Mouse (Mus musculus) heart, postnatal 10 days (tissue): Measurements from ENCODE around the gene Ctla2a. TPM values are rescaled to one million over a fixed set of nuclear protein-coding genes. Genes with fewer than 3 reads are reported as not detected.
"Not testable (repeated sequence)": the region's sequence is repeated elsewhere in the genome, so short reads cannot be mapped to it uniquely, and the experiment has no call there.

ENCODE experiments used
- DNase-seq, 2 experiments: peaks; one replicate each; pipeline ENCODE4 v3.0.0; 2021
- intact Hi-C: fragments of 180-260 bp; cut with DNase I; formaldehyde crosslinking; loops from one replicate; pipeline ENCODE4 v1.15.1; 2025
- total RNA-seq, 2 experiments: library from RNA; stranded (reverse); gene quantifications; 2 replicates each; pipeline ENCODE4 v1.2.3; 2021

Gene Ctla2a
- 100 to 1,000 TPM in 1 of 2 experiments, 10 to 100 TPM in 1; 79.1 to 128 TPM for total RNA-seq

DNA sequence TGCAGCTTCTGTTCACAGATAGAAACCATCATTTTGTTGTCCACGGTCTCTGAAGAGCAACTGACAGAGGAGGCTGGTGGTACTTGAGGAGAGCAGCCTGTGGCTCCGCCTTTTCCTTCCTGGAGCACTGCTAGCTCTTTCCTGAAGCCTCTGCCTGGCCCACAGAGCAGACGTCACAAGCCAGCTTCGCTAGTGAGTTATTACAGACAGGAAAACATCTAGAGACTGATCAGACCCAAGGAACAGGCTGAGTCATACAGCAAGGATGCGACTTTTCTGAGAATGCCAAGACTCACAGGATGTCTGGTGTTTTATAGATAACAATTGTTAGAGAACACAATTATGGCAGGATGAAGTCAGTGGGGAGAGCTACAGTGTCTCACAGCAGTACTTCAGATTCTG lies at the start of gene Ctla2a, which contains the start of gene Gm49391:
Gene Ctla2a, minus strand, starts transcription at position 126 of the 402 bp plus-strand sequence.
Gene Gm49391, minus strand, starts transcription at position 72 of the 402 bp plus-strand sequence.
- intact Hi-C loops = loop anchor here (1.0 kb wide), 2 partner anchors 39 to 88 kb away; partner anchors contain the start of gene Ctla2b
- DNase-seq = peak; percentile 59 to 60

DNA sequence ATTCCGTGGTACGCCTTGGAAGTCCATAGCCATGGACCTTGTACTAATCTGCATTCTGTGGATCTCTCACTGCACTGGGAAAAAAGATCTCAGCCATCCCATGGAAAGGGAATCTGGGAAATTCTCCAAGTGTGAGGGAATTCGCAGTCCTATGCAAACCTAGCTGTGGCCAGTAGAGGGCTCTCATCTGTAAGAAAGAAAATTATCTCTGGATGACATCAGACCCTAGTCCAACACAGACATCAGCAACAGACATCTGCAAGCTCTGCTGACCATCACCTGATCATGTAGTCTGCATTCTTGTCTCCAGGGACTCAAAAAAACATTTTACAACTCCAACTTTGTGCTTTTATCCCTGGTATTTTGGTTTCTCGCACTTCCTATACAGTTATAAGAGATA lies 35.9 kb upstream of the Ctla2a start:
- DNase-seq, intact Hi-C loops: not testable (repeated sequence)

- peak in 1 of 2 experiments; percentile 4 for DNase-seq
- intact Hi-C loops = loop anchor here (5.0 kb wide), 1 partner anchor 137 kb away; no protein-coding TSS in a partner anchor
These were observed 27.6 kb upstream of the Ctla2a start for GRCm38 (mm10) chr13:60963985-60964384.

- intact Hi-C loops = loop anchor here (5.0 kb wide), 1 partner anchor 134 kb away; no protein-coding TSS in a partner anchor
- no peak for DNase-seq
These were observed 25.3 kb upstream of the Ctla2a start for GRCm38 (mm10) chr13:60961706-60962105.

GRCm38 (mm10) chr13:60941884-60942283 lies 5.5 kb upstream of the Ctla2a start, which contains the start of gene Tpbpa:
Tpbpa (minus strand) TSS chr13:60941984.
- DNase-seq, intact Hi-C loops: not testable (repeated sequence)

DNA sequence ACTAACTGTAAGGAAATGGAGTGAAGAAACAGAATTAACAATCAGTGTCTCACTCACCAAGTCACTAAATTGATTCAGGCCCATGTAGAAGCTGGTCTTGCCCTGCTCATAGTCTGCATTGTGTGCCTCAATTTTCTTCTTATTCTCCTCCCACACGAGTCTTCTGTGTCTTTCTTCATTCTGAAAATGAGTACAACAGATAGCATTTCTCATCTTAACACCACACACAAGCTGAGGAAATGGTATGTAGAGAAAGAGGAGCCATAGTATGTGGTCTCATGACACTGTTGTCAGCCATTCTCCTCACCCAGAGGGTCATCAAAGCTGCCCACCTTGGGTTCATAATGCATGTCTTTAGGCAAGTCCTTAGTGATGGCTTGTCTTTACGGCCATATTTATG lies 935 bp downstream of the Ctla2a start, which contains the start of gene Gm49393:
Gene Gm49393, minus strand, starts transcription at position 101 of the 400 bp plus-strand sequence.
- intact Hi-C loops, DNase-seq: not testable (repeated sequence)

DNA sequence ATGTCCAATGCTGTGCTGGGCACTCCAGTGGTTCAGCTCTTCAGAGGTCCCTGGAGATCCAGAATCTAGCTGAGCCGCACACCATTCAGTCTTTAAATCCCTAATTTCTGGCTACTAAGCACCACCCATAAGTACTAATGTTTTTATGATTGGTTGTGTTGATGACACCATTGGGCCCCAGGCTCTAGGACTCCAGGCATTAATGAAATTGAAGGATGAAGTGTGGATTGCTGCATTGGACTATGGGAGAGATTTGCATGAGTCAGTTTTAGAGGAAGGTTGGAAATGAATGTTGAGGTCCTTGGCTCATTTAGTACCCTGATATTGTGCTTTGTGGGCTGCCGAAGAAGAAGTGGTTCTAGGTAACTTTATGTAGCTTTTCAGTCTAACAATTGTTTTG lies 31.6 kb downstream of the Ctla2a start, which contains the start of gene Tpbpb:
Gene Tpbpb, minus strand, starts transcription at position 101 of the 400 bp plus-strand sequence.
- DNase-seq, intact Hi-C loops: not testable (repeated sequence)

DNA sequence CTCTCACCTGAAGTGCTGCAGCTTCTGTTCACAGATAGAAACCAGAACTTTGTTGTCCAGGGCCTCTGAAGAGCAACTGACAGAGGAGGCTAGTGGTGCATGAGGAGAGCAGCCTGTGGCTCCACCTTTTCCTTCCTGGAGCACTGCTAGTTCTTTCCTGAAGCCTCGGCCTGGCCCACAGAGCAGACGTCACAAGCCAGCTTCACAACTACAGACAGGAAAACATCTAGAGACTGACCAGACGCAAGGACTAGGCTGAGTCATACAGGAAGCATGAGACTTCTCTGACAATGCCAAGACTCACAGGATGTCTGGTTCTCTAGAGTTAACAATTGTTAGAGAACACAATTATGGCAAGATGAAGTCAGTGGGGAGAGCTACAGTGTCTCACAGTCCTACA lies 39.1 kb downstream of the Ctla2a start, which contains the start of gene Ctla2b:
Gene Ctla2b, minus strand, starts transcription at position 120 of the 400 bp plus-strand sequence.
- intact Hi-C loops = loop anchor here (1.0 kb wide), 2 partner anchors 39 to 48 kb away; partner anchors contain the start of genes Ctla2a and Gm49391
- peak; percentile 71 for DNase-seq

GRCm38 (mm10) chr13:60896794-60897193 lies 39.6 kb downstream of the Ctla2a start, which contains the start of gene Gm49392:
Gm49392 (minus strand) TSS chr13:60896894.
- intact Hi-C loops = loop anchor here (1.0 kb wide), 2 partner anchors 40 to 47 kb away; partner anchors contain the start of genes Ctla2a and Gm49391

GRCm38 (mm10) chr13:60895406-60896160 lies 40.8 kb downstream of the Ctla2a start:
- intact Hi-C loops = no loop called here

More at GRCm38 (mm10) chr13:60896794-60897193, 39.6 kb downstream of the Ctla2a start, which contains the start of gene Gm49392:
- DNase-seq = not testable (repeated sequence)

GRCm38 (mm10) chr13:60892301-60892700 lies 44.1 kb downstream of the Ctla2a start:
- DNase-seq = no peak
- intact Hi-C loops = loop anchor here (5.0 kb wide), 1 partner anchor 65 kb away; no protein-coding TSS in a partner anchor

More at GRCm38 (mm10) chr13:60895406-60896160, 40.8 kb downstream of the Ctla2a start:
- DNase-seq = no peak

Other genes starting within 250 kb of the Ctla2a start
- gene BC051665, start 150.3 kb downstream of the Ctla2a start, total RNA-seq = not detected
- not detected for gene Ctsll3, start 133.8 kb downstream of the Ctla2a start, total RNA-seq
- under 1 TPM in 1 of 2 experiments, not detected in 1; 0.86 TPM for gene 4930486L24Rik, start 72.2 kb downstream of the Ctla2a start, total RNA-seq
- 1 to 10 TPM; 1.5 to 1.7 TPM for gene Gm49392, start 39.7 kb downstream of the Ctla2a start, total RNA-seq
- gene Ctla2b, start 39.2 kb downstream of the Ctla2a start, total RNA-seq = 10 to 100 TPM in 1 of 2 experiments, 1 to 10 TPM in 1; 9.0 to 10.4 TPM
- gene Tpbpb, start 31.7 kb downstream of the Ctla2a start, total RNA-seq = not detected
- gene Gm49393, start 1.0 kb downstream of the Ctla2a start, total RNA-seq = not detected
- 1 to 10 TPM in 1 of 2 experiments, not detected in 1; 2.6 TPM for gene Gm49391, start 54 bp downstream of the Ctla2a start, total RNA-seq
- not detected for gene Tpbpa, start 5.4 kb upstream of the Ctla2a start, total RNA-seq
- not detected for gene Ctsj, start 69.3 kb upstream of the Ctla2a start, total RNA-seq
- not detected for gene Ctsq, start 104.0 kb upstream of the Ctla2a start, total RNA-seq
- gene Ctsr, start 227.6 kb upstream of the Ctla2a start, total RNA-seq = not detected